Mouse (Mus musculus): ENCODE measurements around the gene Pabpn1l. TPM values are rescaled to one million over a fixed set of nuclear protein-coding genes. Genes with fewer than 3 reads are reported as not detected.
"Not testable (repeated sequence)": the region's sequence is repeated elsewhere in the genome, so short reads cannot be mapped to it uniquely, and the experiment has no call there.

Pabpn1l gene
- total RNA-seq, 2 experiments from 2014 or later = not detected

DNA sequence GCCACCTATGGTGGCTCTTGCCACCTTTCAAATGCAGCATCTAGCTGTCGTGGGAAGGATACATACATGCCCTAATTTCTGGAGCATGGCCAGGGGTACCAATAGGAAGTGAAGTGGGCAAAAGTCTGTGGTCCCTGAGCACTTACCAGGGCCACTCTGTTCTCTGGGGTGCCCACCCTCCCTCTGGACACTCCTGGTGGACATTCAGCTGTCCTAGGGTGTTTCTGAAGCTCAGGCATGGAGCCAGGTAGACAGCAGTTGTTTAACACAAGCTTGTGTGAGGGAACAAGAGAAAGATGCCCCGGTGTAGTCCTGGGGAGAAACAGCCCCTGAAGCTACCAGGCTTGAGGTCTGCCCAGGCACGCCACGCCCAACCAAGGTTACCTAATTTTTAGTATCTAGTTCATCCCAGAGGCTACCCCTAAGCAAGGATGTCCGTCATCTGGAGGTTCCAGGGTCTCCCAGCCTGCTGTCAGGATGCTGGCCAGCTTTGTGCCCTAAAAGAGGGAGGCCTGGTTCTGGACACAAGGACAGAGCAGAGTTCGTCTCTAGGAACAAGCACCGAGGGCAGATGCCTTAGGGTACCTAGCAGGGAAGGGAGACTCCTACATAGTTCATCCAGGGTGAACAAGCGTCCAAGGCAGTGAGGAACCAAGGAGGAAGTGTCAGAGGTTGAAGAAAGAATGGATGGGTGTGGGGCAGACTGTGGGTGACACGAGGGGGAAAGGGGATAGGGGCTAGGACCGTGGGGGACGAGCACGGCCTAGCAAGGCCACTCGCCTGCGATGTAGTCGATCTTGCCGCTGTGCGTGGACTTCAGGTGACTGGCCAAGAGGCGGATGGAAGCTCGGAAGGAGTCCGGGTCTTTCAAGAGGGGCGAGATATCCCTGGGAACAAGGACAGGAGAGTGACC is 46.5 kb downstream of the Pabpn1l start:
- no peak for DNase-seq

- no peak for DNase-seq
These were observed 47.3 kb downstream of the Pabpn1l start for GRCm38 (mm10) chr8:122575286-122575685.

GRCm38 (mm10) chr8:122574667-122575251 is 47.8 kb downstream of the Pabpn1l start:
- no peak for DNase-seq

GRCm38 (mm10) chr8:122574264-122574663 is 48.3 kb downstream of the Pabpn1l start:
- DNase-seq = no peak

- no peak for DNase-seq
These were observed 49.0 kb downstream of the Pabpn1l start for GRCm38 (mm10) chr8:122573577-122573976.

DNA sequence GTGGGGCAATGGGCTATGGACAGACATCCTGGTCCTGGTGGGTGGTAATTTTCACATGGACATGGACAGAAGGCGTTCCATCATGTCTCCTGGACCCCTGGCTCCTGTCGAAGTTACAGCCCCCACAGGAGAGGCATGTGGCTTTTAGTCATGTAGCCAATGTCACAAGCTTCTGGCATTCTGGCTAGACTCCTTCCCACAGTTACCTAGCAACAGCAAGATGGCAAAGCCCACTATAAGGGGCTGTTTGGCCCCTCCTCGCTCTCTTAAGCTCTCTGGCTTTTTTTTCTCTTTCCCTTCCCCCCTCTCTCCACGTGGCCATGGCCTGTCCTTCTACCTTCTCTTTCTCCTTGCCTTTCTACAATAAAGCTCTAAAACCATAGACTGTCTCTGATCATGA is 49.4 kb downstream of the Pabpn1l start:
- DNase-seq = not testable (repeated sequence)

GRCm38 (mm10) chr8:122572751-122573150 is 49.8 kb downstream of the Pabpn1l start:
- no peak for DNase-seq

- DNase-seq = no peak
These were observed 50.7 kb downstream of the Pabpn1l start for GRCm38 (mm10) chr8:122571750-122572267.

DNA sequence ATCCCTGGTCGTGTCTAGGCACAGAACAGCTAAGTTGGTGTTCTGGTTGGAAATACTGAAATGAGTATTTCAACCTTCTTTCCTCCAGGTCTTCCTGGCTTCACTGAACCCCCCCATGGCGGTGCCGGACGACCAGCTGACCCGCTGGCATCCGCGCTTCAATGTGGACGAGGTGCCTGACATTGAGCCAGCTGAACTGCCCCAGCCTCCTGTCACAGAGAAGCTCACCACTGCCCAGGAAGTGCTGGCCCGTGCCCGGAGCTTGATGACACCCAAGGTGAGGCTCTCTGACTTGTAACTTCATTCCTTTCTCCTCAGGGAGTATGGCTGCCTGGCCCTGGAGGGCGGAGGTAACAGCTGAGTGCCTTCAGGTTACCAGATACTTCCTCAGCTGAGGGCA is 51.4 kb downstream of the Pabpn1l start:
- DNase-seq = no peak

- DNase-seq = no peak
These were observed 52.5 kb downstream of the Pabpn1l start for GRCm38 (mm10) chr8:122569996-122570395.

Small RNA genes within 50 kb of the gene (microRNA-seq; reads per million reads assigned to microRNA genes)
- not detected for gene Mir6396

Other genes starting within 250 kb of the Pabpn1l start
- 10 to 100 TPM; 40.1 to 42.7 TPM for gene Zc3h18, start 246.1 kb downstream of the Pabpn1l start, total RNA-seq (2021)
- gene Il17c, start 200.7 kb downstream of the Pabpn1l start, total RNA-seq (2021) = not detected
- 10 to 100 TPM; 25.6 to 36.8 TPM for gene Cyba, start 189.8 kb downstream of the Pabpn1l start, total RNA-seq (2021)
- 10 to 100 TPM; 23.2 to 30.3 TPM for gene Mvd, start 179.3 kb downstream of the Pabpn1l start, total RNA-seq (2021)
- not detected for gene Snai3, start 162.0 kb downstream of the Pabpn1l start, total RNA-seq (2021)
- gene Rnf166, start 146.7 kb downstream of the Pabpn1l start, total RNA-seq (2021) = 10 to 100 TPM; 37.3 to 59.9 TPM
- 10 to 100 TPM; 20.0 to 29.1 TPM for gene Ctu2, start 146.6 kb downstream of the Pabpn1l start, total RNA-seq (2021)
- gene Piezo1, start 71.4 kb downstream of the Pabpn1l start, total RNA-seq (2021) = 10 to 100 TPM; 19.5 to 24.7 TPM
- gene Cdt1, start 54.7 kb downstream of the Pabpn1l start, total RNA-seq (2021) = 1 to 10 TPM; 8.7 to 9.1 TPM
- 10 to 100 TPM; 72.4 to 87.2 TPM for gene Aprt, start 45.8 kb downstream of the Pabpn1l start, total RNA-seq (2021)
- 1 to 10 TPM; 6.0 to 6.8 TPM for gene Galns, start 11.3 kb downstream of the Pabpn1l start, total RNA-seq (2021)
- gene Trappc2l, start 11.1 kb downstream of the Pabpn1l start, total RNA-seq (2021) = 10 to 100 TPM; 49.9 to 64.4 TPM
- 10 to 100 TPM in 1 of 2 experiments, 1 to 10 TPM in 1; 8.7 to 13.7 TPM for gene Cbfa2t3, start 76.4 kb upstream of the Pabpn1l start, total RNA-seq (2021)
- 10 to 100 TPM; 41.1 TPM for gene Acsf3, start 152.7 kb upstream of the Pabpn1l start, total RNA-seq (2021)
- under 1 TPM; 0.36 to 0.53 TPM for gene Cdh15, start 225.2 kb upstream of the Pabpn1l start, total RNA-seq (2021)